Mouse (Mus musculus): ENCODE data around the gene Icam1.
A peak's percentile ranks its signal among the peaks of the same experiment; 100 is the strongest.
"Not testable (repeated sequence)": the region's sequence is repeated elsewhere in the genome, so short reads cannot be mapped to it uniquely, and the experiment has no call there.

The Icam1 gene

DNA sequence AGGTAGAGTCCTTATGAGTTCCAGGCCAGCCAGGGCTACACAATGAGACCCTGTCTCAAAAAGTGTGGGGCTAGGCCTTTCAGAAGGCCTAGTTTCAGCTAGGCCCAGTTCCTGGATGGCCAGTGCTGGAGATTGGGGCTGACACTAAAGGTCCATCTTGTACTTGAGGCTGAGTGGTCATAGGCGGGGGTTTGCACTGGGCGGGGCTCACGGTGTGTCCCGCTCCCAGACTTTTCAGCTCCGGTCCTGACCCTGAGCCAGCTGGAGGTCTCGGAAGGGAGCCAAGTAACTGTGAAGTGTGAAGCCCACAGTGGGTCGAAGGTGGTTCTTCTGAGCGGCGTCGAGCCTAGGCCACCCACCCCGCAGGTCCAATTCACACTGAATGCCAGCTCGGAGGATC, 11.1 kb downstream of the Icam1 start:
- DNase-seq: no peak

DNA sequence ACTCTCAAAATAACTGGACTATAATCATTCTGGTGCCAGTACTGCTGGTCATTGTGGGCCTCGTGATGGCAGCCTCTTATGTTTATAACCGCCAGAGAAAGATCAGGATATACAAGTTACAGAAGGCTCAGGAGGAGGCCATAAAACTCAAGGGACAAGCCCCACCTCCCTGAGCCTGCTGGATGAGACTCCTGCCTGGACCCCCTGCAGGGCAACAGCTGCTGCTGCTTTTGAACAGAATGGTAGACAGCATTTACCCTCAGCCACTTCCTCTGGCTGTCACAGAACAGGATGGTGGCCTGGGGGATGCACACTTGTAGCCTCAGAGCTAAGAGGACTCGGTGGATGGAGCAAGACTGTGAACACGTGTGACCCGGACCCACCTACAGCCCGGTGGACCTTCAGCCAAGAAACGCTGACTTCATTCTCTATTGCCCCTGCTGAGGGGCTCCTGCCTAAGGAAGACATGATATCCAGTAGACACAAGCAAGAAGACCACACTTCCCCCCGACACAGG, 12.0 kb downstream of the Icam1 start:
- DNase-seq: no peak

DNA sequence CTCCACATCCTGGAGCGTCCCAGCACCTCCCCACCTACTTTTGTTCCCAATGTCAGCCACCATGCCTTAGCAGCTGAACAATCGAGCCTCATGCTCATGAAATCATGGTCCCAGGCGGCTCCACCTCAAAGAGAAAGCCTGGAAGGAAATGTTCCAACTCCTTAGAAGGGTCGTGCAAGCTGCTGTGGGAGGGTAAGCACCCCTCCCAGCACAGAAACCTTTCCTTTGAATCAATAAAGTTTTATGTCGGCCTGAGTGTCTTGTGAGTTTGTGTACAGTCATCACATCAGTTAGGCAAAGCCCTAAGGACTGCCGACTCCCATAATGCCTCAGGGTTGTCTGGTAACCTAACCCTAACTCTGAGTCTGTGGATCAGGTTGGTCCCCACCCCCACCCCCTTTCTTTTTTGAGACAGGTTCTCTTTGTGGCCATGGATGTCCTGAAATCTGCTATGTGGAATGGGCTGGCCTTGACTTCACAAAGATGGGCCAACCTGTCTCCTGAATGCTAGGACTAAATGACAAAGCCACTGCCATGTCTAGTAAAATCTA, 12.8 kb downstream of the Icam1 start:
- DNase-seq: no peak

DNA sequence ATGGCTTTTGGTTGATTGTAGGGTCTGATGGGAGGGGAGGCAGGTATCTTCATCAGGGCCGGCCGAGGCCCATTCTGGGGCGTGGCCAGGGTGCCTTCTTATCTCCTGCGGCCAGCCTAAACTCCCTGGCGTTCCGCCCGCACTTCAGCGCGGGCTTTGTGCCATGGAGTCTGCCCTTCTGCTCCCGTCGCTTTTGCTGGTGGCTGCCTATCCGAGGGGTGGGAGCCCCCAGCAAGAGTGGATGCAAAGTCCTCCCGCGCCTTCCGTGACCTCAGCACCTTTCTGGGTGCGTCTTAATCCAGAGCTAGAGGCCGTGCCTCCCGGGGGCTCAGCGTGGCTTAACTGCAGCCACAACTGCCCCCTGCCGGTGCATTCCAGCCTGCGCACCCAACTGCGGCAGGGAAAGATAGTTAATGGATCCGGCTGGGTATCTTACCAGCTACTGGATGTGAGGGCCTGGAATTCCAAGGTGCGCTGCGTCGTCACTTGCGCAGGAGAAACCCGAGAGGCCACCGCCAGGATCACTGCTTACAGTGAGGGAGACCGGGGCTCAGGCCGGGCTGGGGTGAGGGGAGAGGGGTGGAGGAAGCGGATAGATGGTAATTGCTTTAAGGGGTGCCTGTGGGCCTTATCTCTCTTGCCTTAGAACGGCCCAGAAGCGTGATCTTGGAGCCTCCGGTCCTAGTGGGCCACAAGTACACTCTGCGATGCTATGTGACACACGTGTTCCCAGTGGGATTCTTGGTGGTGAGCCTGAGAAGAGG, 13.7 kb downstream of the Icam1 start, which contains the start of gene Icam4:
Gene Icam4 (plus strand): TSS at position 83 of the 764 bp plus-strand sequence.
- DNase-seq: peak; percentile 62 to 78

GRCm38 (mm10) chr9:21030055-21030600, 14.3 kb downstream of the Icam1 start:
- DNase-seq: no peak

DNA sequence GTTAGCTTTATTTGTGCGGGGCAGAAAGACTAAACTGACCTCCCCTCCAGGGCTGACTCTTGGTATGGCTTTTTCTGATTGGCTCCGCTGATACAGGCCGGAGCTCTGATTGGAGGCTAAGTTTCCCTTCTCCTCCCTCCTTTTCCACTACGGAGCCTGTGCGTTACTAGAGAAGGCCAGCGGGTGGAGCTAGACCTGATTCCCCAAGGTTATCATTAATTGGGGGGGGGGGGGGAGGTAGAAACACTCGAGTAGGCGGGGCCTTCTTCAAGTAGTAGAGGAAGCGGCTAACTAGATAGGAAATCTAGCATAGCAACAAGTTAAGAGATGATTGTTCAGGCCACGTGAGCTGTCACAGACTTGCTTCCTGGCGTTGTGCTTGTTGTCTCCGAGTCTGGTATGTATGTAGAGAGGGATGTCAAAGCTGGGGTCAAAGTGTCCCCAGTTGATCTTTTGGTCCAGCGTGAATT, 15.0 kb downstream of the Icam1 start:
- DNase-seq: peak; percentile 77 to 88

DNA sequence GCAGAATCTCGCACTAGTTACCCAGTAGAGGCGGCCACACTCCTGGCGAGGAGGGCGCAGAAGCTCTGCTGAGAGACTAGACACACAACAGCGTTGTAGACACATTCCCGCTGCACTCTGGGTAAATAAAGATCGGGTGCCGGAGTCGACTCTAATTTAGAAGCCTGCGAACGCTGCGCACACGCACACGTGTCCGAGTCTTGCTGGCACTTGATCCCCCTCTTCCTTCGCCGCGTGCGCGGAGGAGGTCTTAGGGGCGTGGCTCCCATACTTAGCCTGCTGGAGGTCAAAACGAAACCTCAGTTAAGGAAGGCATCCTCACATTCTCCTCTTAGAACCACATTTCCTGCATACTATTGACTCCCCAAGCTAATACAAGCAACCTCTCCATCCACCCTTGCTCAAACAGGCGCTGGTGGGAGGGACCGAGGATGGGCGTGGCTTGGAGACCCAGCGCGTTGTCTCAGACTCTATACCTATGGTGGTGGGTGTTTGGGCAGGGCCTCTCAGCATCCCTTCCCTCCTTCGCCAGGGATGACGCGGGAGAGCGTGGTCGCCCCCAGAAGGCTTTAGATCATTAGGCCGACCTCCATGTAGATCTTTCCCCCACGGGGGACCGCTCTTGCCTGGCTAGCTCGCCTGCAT, 15.6 kb downstream of the Icam1 start:
- peak; percentile 51 to 59 for DNase-seq

DNA sequence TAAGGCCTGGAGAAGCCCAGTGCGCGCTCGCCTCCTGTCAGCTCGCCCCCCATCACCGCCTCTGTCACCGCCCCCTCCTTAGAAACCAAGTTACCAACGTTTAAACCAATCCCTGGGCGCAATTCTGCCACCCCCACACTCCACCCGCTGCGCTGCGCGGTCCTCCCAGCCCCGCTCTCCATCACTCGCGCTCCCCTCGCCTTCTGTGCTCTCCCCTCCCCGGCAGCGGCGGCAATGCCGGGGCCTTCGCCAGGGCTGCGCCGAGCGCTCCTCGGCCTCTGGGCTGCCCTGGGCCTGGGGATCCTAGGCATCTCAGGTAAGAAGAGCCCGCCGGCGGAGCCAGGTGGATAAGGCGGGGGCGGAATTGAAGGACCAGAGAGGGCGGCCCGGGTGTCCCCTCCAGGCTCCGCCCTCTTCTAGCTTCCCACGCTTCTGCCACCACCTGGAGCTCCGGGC, 16.1 kb downstream of the Icam1 start, which contains the start of gene Icam5:
Gene Icam5 (plus strand): TSS at position 178 of the 456 bp plus-strand sequence.
- peak; percentile 48 to 50 for DNase-seq

DNA sequence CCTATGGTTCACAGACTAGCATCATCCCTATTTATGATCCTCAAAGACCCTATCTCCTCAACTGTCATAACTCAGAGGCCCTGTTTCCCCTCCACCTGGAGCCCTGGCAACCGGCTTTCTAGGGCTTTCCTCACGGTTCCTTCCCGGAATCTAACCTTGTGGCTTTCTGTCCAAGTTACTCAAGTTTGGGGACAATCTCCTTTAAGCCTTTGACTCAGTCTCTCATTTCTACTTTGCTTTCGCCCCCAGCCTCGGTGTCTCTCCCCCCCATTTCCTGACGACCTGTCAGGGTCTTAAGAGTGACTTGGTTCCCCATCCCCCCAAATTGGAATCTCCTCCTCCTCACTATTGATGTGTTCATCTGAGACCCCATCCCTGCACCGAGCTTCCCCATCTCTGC, 16.7 kb downstream of the Icam1 start:
- no peak for DNase-seq

GRCm38 (mm10) chr9:21033136-21033535, 17.4 kb downstream of the Icam1 start:
- peak; percentile 34 to 54 for DNase-seq

- no peak for DNase-seq
Observed at GRCm38 (mm10) chr9:21034481-21035085, 18.8 kb downstream of the Icam1 start.

- no peak for DNase-seq
Observed at GRCm38 (mm10) chr9:21035586-21035985, 19.8 kb downstream of the Icam1 start.

DNA sequence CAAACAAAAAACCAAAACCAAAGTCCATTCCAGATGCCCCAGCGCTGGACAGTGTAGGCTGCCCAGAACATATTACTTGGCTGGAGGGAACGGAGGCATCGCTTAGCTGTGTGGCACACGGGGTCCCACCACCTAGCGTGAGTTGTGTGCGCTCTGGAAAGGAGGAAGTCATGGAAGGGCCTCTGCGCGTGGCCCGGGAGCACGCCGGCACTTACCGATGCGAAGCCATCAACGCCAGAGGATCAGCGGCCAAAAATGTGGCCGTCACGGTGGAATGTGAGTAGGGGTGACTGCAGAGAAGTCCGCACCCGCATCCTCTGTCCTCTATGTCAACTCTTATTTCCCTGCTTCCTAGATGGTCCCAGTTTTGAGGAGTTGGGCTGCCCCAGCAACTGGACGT, 20.4 kb downstream of the Icam1 start:
- no peak for DNase-seq

GRCm38 (mm10) chr9:21036666-21037065, 20.9 kb downstream of the Icam1 start:
- no peak for DNase-seq

GRCm38 (mm10) chr9:21037481-21037891, 21.7 kb downstream of the Icam1 start:
- peak; percentile 36 to 61 for DNase-seq

DNA sequence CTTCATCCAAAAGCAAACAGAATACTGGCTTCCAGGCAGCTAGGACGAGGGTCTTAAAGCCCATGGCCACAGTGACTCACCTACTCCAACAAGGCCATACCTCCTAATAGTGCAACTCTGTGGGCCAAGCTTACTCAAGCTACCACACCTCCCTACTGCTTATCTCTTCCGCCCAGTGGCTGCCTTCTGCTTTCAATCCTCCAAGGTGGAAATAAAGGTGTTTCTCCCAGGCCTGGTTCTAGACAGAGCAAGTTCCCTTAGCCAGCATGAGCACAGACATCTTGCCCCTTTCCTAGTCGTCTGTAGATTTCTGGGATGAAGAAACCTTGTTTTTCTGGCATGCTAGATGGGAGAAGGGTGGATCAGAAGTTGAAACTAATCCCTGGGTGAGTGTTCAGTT, 24.0 kb downstream of the Icam1 start:
- no peak for DNase-seq

DNA sequence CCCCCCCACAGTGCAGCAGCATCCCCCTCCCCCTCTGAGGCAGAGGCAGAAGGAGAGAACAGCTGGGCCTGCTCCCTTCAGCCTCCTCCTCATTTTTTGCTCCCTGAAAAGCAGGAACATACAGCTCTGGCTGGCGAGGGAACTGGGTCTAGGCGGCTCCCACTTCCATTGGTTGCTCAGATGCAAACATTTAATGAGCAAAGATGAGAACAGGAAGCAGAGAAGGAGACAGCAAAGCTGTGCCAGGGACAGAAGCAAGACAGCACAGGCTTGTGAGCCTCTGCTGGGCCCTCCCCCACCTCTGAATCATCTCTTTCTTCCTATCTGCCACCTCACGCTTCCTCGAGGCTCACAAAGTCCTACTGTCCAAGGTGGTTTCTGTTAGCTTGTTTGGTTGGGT, 25.5 kb downstream of the Icam1 start:
- DNase-seq: no peak

- no peak for DNase-seq
Observed at GRCm38 (mm10) chr9:21043563-21043962, 27.8 kb downstream of the Icam1 start.

GRCm38 (mm10) chr9:21044785-21045184, 29.0 kb downstream of the Icam1 start:
- DNase-seq: not testable (repeated sequence)

GRCm38 (mm10) chr9:21045235-21045634, 29.4 kb downstream of the Icam1 start:
- no peak for DNase-seq

- DNase-seq: no peak
Observed at GRCm38 (mm10) chr9:21051578-21051977, 35.8 kb downstream of the Icam1 start.

GRCm38 (mm10) chr9:21062928-21063327, 47.1 kb downstream of the Icam1 start:
- DNase-seq: no peak
